Mouse (Mus musculus): ENCODE data around the gene Gm8113.
A peak's percentile ranks its signal among the peaks of the same experiment; 100 is the strongest.
"Not testable (repeated sequence)": the region's sequence is repeated elsewhere in the genome, so short reads cannot be mapped to it uniquely, and the experiment has no call there.

Gm8113 gene

DNA sequence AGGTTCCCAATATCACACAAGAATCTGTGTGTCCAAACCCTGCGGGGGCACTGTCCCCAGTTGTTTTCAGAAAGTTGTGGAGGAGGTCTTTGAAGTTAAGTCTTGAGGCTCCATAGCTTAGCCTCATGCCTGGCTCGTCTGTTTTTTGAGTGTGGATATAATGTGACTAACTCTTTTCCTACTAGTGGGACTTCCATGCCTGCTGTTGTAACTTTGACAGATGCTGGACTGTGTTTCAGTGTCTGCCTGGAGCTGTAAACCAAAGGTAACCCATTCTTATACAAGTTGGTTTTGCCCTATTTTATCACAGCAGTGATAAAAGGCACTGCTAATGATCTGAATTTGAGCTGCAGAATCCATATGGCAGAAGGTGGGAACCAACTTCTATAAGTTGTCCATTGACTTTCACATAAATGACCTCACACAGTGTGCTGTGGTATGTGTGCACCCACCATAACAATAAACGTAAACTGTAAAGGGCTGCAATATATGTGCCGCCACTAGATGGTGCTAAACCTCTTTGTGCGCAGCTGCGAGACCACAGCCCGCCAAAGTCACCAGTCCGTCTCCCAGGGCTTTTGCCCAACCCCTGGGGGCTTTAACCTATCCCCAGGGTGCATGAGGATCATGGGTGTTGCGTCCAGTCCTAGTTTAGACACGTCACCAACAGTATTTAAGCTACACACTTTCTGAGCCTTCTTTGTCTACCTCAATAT is at the start of gene Gm8113:
Gene Gm8113, plus strand, starts transcription at position 703 of the 716 bp plus-strand sequence.
- peak; percentile 76 for DNase-seq (ENCODE audit: low spot score)

DNA sequence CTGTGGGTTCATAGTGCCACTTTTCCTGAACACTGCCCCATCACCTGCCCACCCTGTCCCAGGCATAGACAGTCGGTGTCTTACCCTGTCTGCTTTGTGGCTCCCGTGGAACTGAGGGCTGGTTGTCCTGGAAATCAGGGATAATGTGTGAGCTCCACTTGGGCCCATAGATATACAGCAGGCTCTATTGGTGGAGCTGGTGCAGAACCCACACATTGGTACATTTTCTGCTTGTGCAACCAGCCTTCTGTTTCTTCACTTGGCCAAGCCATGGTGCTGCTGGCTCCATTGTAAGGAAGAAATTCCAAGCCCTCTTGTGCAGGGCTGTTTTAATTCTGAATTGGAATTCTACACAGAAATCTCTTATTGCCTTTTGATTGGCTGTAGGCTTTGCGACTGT is 49.8 kb upstream of the Gm8113 start, which contains the start of gene Ear1:
Gene Ear1, minus strand, starts transcription at position 101 of the 400 bp plus-strand sequence.
- DNase-seq (ENCODE audit: low spot score) = not testable (repeated sequence)

DNA sequence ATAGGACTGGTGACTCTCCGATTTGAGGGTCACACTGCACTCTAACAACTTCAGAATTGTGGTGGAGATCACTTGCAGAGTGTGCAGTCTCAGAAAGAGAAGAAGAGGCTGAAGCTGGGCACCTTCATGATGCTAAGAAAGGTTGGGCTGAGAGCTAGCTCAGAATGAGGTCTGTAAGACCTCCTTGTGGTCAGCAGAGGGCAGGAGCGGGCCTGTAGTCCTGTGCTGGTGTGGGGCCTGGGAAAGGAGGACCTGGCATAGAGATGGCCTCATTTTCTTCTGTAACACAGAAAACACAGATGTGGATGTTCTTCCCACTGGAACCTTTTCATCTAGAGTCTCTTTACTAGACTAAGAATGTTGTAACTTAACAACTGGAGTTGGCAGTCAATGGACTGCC is 47.4 kb upstream of the Gm8113 start:
- not testable (repeated sequence) for DNase-seq (ENCODE audit: low spot score)

DNA sequence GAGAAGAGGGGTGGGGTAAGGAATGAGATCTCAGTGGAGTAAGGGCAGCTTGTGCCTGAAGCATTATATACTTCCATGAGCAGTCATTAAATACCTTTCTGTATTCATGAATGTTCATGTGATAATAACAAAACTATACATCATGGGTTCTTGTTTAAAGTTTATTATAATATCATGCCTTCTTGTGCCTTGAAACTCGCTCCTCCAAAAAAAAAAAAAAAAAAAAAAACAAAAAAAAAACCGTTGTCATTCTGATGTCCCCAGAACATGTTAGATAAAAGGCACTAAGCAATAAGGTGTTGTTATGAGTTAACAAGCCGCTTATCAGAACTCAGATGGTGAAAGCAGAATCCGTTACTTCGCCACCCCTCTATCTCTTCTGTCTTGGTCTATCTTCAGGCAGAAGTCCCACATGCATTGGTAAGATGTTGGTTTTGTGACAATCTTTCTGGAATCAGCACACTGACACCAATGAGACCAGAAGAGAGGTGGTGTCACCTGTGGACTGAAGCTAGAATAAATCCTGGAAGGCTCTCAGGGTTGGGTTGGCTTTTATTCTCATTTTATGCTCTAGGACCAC is 45.1 kb upstream of the Gm8113 start:
- not testable (repeated sequence) for DNase-seq (ENCODE audit: low spot score)

DNA sequence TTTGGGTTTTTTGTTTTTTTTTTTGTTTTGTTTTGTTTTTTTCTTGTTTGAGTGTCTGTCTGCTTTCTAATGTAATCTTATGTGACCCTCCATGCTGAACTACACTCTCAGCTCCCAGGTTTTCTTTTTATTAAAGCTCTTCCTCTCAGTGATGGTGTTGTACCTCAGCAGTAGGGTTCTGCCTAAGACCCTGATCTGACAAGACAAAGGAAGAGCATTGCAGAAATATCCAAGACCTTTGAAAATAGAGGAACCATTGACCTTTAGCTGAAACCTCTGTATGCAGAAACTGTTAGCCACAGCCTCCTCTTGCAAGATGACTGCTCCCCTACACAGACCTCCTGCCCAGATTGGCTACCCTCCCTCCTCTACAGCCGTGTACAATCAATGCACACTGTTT is 39.0 kb upstream of the Gm8113 start:
- DNase-seq (ENCODE audit: low spot score) = not testable (repeated sequence)

DNA sequence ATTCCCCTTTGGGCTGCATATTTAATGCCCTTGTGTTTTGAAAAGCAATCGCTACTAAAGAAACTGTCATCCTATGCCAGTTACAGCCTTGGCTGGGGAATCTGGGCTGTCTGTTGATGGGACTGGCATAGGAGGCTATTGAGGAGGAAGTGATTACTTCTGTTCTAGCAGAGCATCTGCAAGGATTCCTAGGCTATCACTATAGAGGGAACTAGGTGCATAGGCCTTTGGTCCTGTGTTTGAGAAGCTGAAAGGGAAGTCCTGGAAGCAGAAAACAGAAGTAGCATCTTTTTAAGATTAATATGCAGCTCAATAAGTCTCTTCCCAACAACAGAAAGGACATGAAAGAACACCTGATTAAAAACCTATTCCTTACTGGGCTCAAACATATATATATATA is 33.9 kb upstream of the Gm8113 start:
- DNase-seq (ENCODE audit: low spot score) = not testable (repeated sequence)

DNA sequence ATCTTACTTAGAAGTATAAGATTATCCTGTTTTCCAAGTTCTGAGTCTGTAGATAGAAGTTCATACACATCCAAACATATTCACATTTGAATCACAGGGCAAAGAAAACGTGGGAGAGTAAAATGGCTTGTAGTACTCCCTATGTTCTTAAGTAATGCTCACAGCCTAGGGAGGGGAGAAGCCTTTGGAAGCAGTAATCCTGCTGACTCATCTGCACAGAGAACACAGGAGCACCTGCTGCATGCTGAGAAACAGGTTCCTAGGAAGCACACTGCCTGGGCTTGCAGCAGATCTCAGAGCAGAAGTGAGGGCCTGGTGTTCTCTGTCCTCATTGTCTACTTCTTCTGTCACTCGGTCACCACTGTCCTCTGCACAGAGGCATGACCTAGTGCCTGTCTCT is 29.8 kb upstream of the Gm8113 start:
- DNase-seq (ENCODE audit: low spot score) = not testable (repeated sequence)

DNA sequence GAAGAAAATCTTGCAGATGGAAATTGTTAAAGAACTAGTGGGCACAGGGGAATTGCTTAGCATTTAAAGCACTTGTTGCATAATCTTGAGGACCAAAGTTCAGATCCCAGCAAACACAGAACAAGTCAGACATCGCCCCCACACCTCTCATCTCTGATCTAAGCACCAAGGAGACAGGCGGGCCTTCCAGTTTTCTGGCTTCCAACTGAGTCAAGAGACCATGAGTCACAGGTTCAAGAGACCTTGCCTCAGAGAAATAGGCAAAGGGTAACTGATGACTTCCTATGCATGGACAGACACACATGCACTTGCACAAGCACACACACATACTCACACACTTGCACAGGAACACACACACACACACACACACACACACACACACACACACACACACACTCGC is 26.6 kb upstream of the Gm8113 start:
- DNase-seq (ENCODE audit: low spot score) = peak; percentile 17

DNA sequence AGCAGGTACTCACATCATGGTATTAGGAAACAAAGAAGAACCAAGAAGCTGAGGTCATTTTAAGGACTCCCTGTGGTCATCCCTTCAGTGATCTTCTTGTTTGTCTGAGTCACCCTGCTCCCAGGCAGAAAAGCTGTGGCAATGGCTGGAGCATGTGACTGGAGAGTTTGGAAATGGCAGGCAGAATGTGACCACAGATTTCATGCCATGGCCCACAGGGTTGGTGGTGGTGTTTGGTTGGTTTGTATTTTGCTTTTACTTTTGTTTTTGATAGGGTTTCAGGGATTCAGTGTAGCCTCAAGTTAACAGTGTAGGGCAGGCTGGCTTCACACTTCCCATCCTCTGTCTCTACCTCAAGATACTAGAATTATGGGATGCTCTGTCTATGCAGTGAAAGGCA is 7.0 kb upstream of the Gm8113 start:
- not testable (repeated sequence) for DNase-seq (ENCODE audit: low spot score)

DNA sequence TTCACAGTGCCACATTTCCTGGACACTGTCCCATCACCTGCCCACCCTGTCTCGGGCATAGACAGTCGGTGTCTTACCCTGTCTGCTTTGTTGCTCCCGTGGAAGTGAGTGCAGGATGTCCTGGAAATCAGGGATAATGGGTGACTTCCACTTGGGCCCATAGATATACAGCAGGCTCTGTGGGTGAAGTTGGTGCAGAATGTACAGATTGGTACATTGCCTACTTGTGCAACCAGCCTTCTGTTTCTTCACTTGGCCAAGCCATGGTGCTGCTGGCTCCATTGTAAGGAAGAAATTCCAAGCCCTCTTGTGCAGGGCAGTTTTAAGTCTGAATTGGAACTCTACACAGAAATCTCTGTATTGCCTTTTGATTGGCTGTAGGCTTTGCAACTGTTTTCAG is 1.7 kb upstream of the Gm8113 start, which contains the start of gene Ear10:
Gene Ear10, minus strand, starts transcription at position 101 of the 400 bp plus-strand sequence.
- not testable (repeated sequence) for DNase-seq (ENCODE audit: low spot score)

DNA sequence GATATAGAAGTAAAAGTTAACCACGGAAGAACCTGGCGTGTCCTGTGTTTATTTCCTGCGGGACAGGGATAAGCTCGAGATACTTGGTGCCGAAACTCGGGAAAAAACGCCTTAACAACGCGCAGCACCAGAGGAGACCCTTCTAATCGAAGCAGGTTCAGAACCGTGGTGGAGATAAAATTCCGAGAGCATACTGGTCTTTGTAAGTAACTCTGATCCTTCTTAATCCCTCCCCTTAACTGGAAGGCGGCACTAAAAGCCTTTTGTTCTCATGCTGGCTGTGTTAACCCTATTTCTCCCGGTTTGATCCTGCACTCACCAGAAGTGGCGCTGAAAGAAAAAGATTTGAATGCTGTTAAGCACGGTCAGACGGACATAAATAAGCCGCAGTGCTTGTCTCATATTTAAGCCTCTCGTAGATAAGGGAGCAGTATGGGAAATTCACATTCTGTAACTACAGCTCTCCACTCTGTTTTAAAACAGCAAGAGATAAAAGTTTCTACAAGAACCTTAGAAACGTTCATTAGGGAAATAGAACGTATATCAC is 287 bp downstream of the Gm8113 start:
- DNase-seq (ENCODE audit: low spot score) = peak; percentile 62

DNA sequence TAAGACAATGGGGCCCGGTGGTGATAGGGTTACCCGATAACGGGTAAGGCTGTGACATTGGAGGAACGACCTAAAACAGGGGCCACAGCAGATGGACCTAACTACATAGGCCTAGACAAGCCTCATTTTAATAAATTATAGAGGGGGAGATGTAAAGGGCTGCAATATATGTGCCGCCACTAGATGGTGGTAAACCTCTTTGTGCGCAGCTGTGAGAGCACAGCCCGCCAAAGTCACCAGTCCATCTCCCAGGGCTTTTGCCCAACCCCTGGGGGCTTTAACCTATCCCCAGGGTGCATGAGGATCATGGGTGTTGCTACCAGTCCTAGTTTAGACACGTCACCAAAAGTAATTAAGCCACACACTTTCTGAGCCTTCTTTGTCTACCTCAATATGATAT is 7.8 kb downstream of the Gm8113 start:
- peak; percentile 25 for DNase-seq (ENCODE audit: low spot score)

DNA sequence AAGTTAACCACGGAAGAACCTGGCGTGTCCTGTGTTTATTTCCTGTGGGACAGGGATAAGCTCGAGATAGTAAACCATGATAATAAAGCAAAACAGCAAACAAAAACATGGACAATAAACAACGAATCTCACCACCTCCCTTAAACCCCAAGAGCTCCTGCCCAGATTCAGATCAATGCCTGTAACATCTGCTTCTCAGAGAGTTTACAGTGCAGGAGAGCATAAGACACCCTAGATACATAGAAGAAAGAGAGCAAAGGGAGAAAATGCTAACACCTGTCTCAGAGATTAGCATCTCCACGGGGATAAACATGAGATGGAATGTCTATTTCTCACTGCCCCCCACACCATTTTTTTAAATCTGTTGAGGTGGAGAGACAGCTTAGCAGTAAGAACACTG is 8.2 kb downstream of the Gm8113 start:
- not testable (repeated sequence) for DNase-seq (ENCODE audit: low spot score)

DNA sequence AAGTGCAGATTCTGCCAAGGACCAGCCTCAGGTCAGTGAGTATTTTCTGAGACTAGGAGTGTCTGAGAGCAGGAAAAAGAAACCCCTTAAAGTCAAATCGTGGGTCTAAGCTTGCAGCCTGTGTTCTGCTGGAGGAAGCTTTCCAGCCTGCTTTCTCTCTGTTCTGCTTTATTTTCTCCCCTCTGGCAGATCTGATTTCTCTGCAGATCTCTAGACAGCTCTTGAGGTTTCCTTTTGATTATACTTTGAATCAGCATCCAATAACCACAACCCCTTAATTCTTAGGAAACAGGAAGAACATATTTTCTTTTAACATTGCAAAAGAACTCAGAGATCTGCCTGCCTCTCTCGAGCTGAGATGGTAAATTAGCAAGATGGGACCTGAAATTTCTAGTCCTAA is 28.2 kb downstream of the Gm8113 start:
- DNase-seq (ENCODE audit: low spot score) = not testable (repeated sequence)

DNA sequence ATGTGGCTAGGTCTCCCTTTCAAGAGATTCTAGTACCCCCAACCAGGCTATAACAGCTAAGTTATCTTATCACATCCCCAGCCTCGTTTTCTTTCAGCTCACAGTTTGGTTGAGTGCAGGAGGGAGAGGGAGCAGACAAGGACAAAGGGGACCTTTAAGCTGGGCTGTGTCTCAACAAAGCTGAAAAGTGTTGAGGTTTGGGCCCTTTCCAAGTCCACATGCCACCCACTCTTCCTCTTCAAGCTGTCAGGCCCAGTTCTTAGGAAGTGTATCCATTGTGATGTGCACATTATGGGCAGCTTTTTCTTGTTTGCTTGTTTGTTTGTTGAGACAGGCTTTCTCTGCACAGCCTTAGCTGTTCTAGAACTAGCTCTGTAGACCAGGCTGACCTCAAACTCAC is 29.9 kb downstream of the Gm8113 start:
- not testable (repeated sequence) for DNase-seq (ENCODE audit: low spot score)

DNA sequence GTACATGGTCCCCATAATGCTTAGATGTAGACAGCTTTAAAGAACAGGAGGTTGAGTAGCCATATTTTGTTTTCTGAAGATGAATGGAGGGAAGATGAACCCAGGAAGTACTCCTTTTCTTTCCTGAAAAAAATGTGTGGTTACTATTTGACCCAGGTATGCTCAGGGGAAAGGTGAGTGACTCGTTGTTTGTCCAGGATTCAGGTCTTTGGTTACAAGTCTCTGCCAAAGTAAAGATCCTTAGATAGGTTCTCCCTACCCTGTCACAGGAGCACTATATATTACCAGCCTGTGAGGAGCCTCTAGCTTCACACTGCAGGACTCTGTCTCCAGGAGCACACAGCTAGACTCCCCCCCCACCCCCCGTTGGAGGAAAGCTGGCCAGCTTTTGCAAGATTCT is 31.6 kb downstream of the Gm8113 start, which contains the start of gene Ang5:
Gene Ang5, plus strand, starts transcription at position 301 of the 400 bp plus-strand sequence.
- not testable (repeated sequence) for DNase-seq (ENCODE audit: low spot score)
